Comparison of ENCODE assay signal across 14 mouse cellular contexts in the genomic region with DNA sequence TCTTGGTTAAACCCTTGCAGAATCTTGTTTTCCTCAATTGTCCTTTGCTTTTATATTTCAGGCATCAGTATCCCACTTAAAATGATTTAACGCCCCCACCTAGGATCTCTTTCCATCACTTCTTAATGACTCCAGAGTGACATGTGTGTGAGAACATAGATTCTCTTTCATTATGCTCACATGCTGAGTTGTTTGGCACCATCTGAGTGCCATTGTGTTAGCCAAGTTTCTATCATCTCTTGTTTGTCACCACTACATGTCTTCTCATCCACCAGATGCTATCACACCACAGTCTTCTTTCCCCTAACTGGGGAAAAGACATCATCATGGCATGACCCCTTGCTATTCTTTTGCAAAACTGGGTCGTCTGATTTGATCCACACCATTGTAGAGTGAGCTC.
"Had no signal": no experiment of that assay in that cellular context is flagged by ENCODE, and none has a peak within 500 bp of the region (broad histone marks: within the 10 kb centered on the region; RNA-seq: fewer than 3 reads in every experiment).

No protein-coding gene starts in this region.

- H3K4me1 ChIP-seq: limb, embryonic 15.5 days; liver, embryonic 12.5 days; midbrain, embryonic 10.5 days; midbrain, embryonic 15.5 days; neural tube, embryonic 13.5 days; stomach, embryonic 15.5 days had no signal

- H3K36me3 ChIP-seq: limb, embryonic 15.5 days; liver, embryonic 12.5 days; midbrain, embryonic 10.5 days; midbrain, embryonic 15.5 days; neural tube, embryonic 13.5 days; stomach, embryonic 15.5 days had no signal

- H3K4me3 ChIP-seq: limb, embryonic 15.5 days; liver, embryonic 12.5 days; midbrain, embryonic 10.5 days; midbrain, embryonic 15.5 days; neural tube, embryonic 13.5 days; stomach, embryonic 15.5 days had no signal

- ATAC-seq: liver, embryonic 12.5 days; midbrain, embryonic 15.5 days had no signal

- H3K4me2 ChIP-seq: limb, embryonic 15.5 days; liver, embryonic 12.5 days; lung, embryonic 14.5 days; midbrain, embryonic 15.5 days; neural tube, embryonic 13.5 days; stomach, embryonic 15.5 days had no signal

- H3K27me3 ChIP-seq: limb, embryonic 15.5 days; liver, embryonic 12.5 days; midbrain, embryonic 15.5 days; neural tube, embryonic 13.5 days; stomach, embryonic 15.5 days had no signal

- H3K9ac ChIP-seq: limb, embryonic 15.5 days; liver, embryonic 12.5 days; lung, embryonic 14.5 days; midbrain, embryonic 15.5 days; neural tube, embryonic 13.5 days; stomach, embryonic 15.5 days had no signal

- H3K9me3 ChIP-seq: limb, embryonic 15.5 days; liver, embryonic 12.5 days; midbrain, embryonic 10.5 days; midbrain, embryonic 15.5 days; neural tube, embryonic 13.5 days; stomach, embryonic 15.5 days had no signal

- H3K27ac ChIP-seq: limb, embryonic 15.5 days; liver, embryonic 12.5 days; midbrain, embryonic 10.5 days; midbrain, embryonic 15.5 days; neural tube, embryonic 13.5 days; stomach, embryonic 15.5 days had no signal

- DNase-seq: kidney, adult 8-10 months; kidney, postnatal 25 days; lung, embryonic 14.5 days; lung, postnatal 10 days; lung, postnatal 4 days; right cerebral cortex, postnatal 14 days; thymus, adult 2 months; thymus, postnatal 25 days had no signal
